In the genomic region with DNA sequence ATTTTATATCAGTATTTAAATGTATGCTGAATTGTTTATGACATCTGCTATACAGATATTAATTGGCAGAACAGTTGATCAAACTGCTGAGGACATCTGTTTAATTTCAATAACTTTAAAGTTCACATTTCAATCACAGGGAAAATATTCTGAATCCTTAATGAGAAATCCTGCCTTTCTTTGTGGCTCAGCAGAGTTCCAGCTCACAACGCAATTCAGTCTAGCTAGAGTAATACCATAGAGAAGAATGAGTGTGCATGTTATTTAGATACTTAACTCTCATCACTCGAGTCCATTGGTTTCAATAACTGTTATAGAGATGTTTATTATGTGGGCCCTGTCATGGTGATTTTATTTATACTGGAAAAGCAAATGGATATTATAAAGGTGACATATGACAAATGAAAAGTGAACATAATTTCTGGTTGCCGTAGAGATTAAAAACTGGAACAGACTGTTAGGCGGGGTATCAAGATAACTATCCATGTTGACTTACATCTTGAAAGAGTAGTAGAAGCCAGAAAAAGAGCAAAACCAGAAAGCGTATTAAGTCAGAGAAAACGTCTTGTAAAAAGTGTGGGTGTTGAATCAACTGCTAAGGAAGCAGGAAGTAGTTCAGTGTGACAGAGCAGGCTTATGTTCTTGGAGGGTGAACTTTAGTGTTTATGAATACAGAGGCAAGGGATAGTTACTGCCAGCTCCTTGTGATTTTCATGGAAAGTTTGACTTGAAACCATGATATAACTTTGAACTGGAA, we compare ENCODE assay signal across 35 mouse cellular contexts.
DNase-seq lines count a peak whose midpoint lies in the region; ATAC-seq and TF ChIP-seq lines count a peak whose summit lies in the region.
"Had no signal": no experiment of that assay in that cellular context is flagged by ENCODE, and none has a peak within 500 bp of the region (broad histone marks: within the 10 kb centered on the region; RNA-seq: fewer than 3 reads in every experiment).

No protein-coding gene starts in this region.

- TF ChIP-seq CTCF in lung, postnatal 0 days (IDR thresholded peaks at IDR 0.05), result no peak

- H3K4me2 ChIP-seq in lung, postnatal 0 days (replicated peaks; ENCODE audit: low read depth, low read length), result no peak overlapping the region
- H3K4me2 ChIP-seq: embryonic facial prominence, embryonic 13.5 days; heart, embryonic 12.5 days; hindbrain, embryonic 15.5 days; limb, embryonic 12.5 days; midbrain, embryonic 12.5 days; neural tube, embryonic 13.5 days had no signal

- H3K27ac ChIP-seq in lung, postnatal 0 days (ENCODE audit: low read length), result no peak overlapping the region
- H3K27ac ChIP-seq: embryonic facial prominence, embryonic 13.5 days; gastrocnemius, adult 2 months; heart, adult 2 months; hindbrain, embryonic 10.5 days; hindbrain, embryonic 15.5 days; kidney, postnatal 0 days; left cerebral cortex, adult 2 months; limb, embryonic 12.5 days; midbrain, embryonic 12.5 days; neural tube, embryonic 13.5 days; stomach, postnatal 0 days had no signal

- no peak for TF ChIP-seq EP300 in lung, postnatal 0 days (IDR thresholded peaks at IDR 0.05)

- H3K9ac ChIP-seq in lung, postnatal 0 days (replicated peaks; ENCODE audit: low read depth), result no peak overlapping the region
- H3K9ac ChIP-seq: embryonic facial prominence, embryonic 13.5 days; heart, embryonic 12.5 days; hindbrain, embryonic 15.5 days; limb, embryonic 12.5 days; midbrain, embryonic 12.5 days; neural tube, embryonic 13.5 days had no signal

- H3K27me3 ChIP-seq in lung, postnatal 0 days (replicated peaks; ENCODE audit: insufficient read depth, low read length), result no peaks in the 10 kb centered on the region
- H3K27me3 ChIP-seq: CH12.LX; embryonic facial prominence, embryonic 13.5 days; heart, embryonic 12.5 days; hindbrain, embryonic 15.5 days; limb, embryonic 12.5 days; megakaryocyte, embryonic 14.5 days; midbrain, embryonic 12.5 days; neural tube, embryonic 13.5 days had no signal

- H3K9me3 ChIP-seq in lung, postnatal 0 days (ENCODE audit: low read length), result no peaks in the 10 kb centered on the region
- H3K9me3 ChIP-seq: embryonic facial prominence, embryonic 13.5 days; heart, embryonic 12.5 days; hindbrain, embryonic 10.5 days; hindbrain, embryonic 15.5 days; limb, embryonic 12.5 days; megakaryocyte, embryonic 14.5 days; midbrain, embryonic 12.5 days; neural tube, embryonic 13.5 days had no signal

- WGBS in lung, postnatal 0 days, result 53% methylated on average over 6 of the region's 6 CpGs

- no peak overlapping the region for H3K4me3 ChIP-seq in lung, postnatal 0 days (ENCODE audit: low read depth, low read length)
- H3K4me3 ChIP-seq: embryonic facial prominence, embryonic 13.5 days; erythroblast, embryonic 14.5 days; gastrocnemius, adult 2 months; heart, adult 2 months; heart, embryonic 12.5 days; hindbrain, embryonic 10.5 days; hindbrain, embryonic 15.5 days; left cerebral cortex, adult 2 months; limb, embryonic 12.5 days; megakaryocyte, embryonic 14.5 days; midbrain, embryonic 12.5 days; myocyte; neural tube, embryonic 13.5 days had no signal

- no peaks in the 10 kb centered on the region for H3K4me1 ChIP-seq in lung, postnatal 0 days (ENCODE audit: insufficient read depth, low read depth, low read length)
- H3K4me1 ChIP-seq: embryonic facial prominence, embryonic 13.5 days; heart, embryonic 12.5 days; hindbrain, embryonic 10.5 days; hindbrain, embryonic 15.5 days; limb, embryonic 12.5 days; megakaryocyte, embryonic 14.5 days; midbrain, embryonic 12.5 days; neural tube, embryonic 13.5 days had no signal

- DNase-seq in frontal cortex, adult 2 months (ENCODE audit: extremely low spot score in 1 of 2, low spot score in 1 of 2), result no peak
- peak; percentile 5 for DNase-seq in lung, postnatal 0 days (ENCODE audit: low spot score)
- DNase-seq in lung, postnatal 36 days, result no peak
- DNase-seq: adrenal gland, adult 2 months; adrenal gland, postnatal 36 days; cerebellum, adult 11 months; cerebellum, adult 9-11 months; gastrocnemius, adult 2 months; gastrocnemius, postnatal 36 days; heart, adult 2 months; kidney, adult 2 months; kidney, postnatal 4 days; lung, postnatal 10 days; right cerebral cortex, postnatal 4 days; thymus, adult 2 months; thymus, postnatal 4 days had no signal

- no peaks in the 10 kb centered on the region for H3K36me3 ChIP-seq in lung, postnatal 0 days (ENCODE audit: insufficient read depth, low read length)
- H3K36me3 ChIP-seq: embryonic facial prominence, embryonic 13.5 days; heart, embryonic 12.5 days; hindbrain, embryonic 10.5 days; hindbrain, embryonic 15.5 days; limb, embryonic 12.5 days; midbrain, embryonic 12.5 days; neural tube, embryonic 13.5 days had no signal

- ATAC-seq in frontal cortex, adult (ENCODE audit: low TSS enrichment), result peak; percentile 34; the same call in 1 of the 2 replicates
- ATAC-seq in lung, postnatal 0 days, result no peak
- ATAC-seq in common myeloid progenitor, adult 5-6 weeks (replicated peaks; ENCODE audit: low read depth, poor library complexity, severe bottlenecking), result peak; percentile 61
- no peak for ATAC-seq in inflammation-experienced regulatory T-cells, adult 6 months
- ATAC-seq in erythroblast, adult 5-6 weeks (replicated peaks; ENCODE audit: low FRiP score, poor library complexity, severe bottlenecking), result no peak
- ATAC-seq: activated CD4-positive, CD25-positive, alpha-beta regulatory T cell, adult 4 months had no signal

Comparison
In these comparisons a context has a peak if more than half of its experiments do, and no peak if none do; other contexts are left out.
1. ATAC-seq: peak in frontal cortex, adult (single experiment) and common myeloid progenitor, adult 5-6 weeks (single experiment); none in lung, postnatal 0 days (single experiment), inflammation-experienced regulatory T-cells, adult 6 months (single experiment) and erythroblast, adult 5-6 weeks (single experiment).